Mouse (Mus musculus) stomach, postnatal 0 days (tissue): Measurements from ENCODE around the gene Grm7. TPM values are rescaled to one million over a fixed set of nuclear protein-coding genes. Genes with fewer than 3 reads are reported as not detected.

ENCODE experiments used
- ATAC-seq: fragments of 200-750 bp; cut with Nextera tagmentation; 2 replicates; pipeline ENCODE4 v1.8.0; 2017; ENCODE audit not compliant: low FRiP score, low TSS enrichment
- DNase-seq: peaks from one replicate; pipeline ENCODE4 v3.0.0-alpha.2; 2016; ENCODE audit warnings: low spot score
- H3K27ac ChIP-seq: fragments of 300-500 bp; sonication (generic); replicated peaks from 2 replicates; pipeline ENCODE4 v1.5.1; 2014; ENCODE audit warnings: mild to moderate bottlenecking, control low read depth
- H3K27me3 ChIP-seq: fragments of 300-500 bp; sonication (generic); 2 replicates; pipeline ENCODE4 v1.6.1; 2014; ENCODE audit warnings: low read length; ENCODE audit not compliant: control insufficient read depth, insufficient read depth
- H3K36me3 ChIP-seq: fragments of 300-500 bp; sonication (generic); 2 replicates; pipeline ENCODE4 v1.6.1; 2014; ENCODE audit warnings: low read length, mixed read lengths; ENCODE audit not compliant: control insufficient read depth, insufficient read depth
- H3K4me1 ChIP-seq: fragments of 300-500 bp; sonication (generic); replicated peaks from 2 replicates; pipeline ENCODE4 v1.6.1; 2014; ENCODE audit warnings: antibody characterized with exemption; ENCODE audit not compliant: control insufficient read depth, insufficient read depth
- H3K4me2 ChIP-seq: fragments of 300-500 bp; sonication (generic); replicated peaks from 2 replicates; pipeline ENCODE4 v1.6.1; 2014; ENCODE audit warnings: low read depth, mild to moderate bottlenecking, control low read depth, moderate library complexity
- H3K4me3 ChIP-seq: fragments of 300-500 bp; sonication (generic); 2 replicates; pipeline ENCODE4 v1.5.1; 2014; ENCODE audit warnings: low read depth, low read length, control low read depth
- H3K9ac ChIP-seq: fragments of 300-500 bp; sonication (generic); 2 replicates; pipeline ENCODE4 v1.6.1; 2014; ENCODE audit warnings: mild to moderate bottlenecking, low read length, control low read depth, mixed read lengths
- H3K9me3 ChIP-seq: fragments of 300-500 bp; sonication (generic); 2 replicates; pipeline ENCODE4 v1.6.1; 2016; ENCODE audit warnings: low read length; ENCODE audit not compliant: control insufficient read depth
- CTCF ChIP-seq: IDR thresholded peaks from 2 replicates; pipeline ENCODE4 v1.5.1; 2016; ENCODE audit warnings: antibody characterized with exemption, low read depth, mild to moderate bottlenecking, moderate library complexity
- EP300 ChIP-seq: optimal IDR thresholded peaks from 2 replicates; pipeline ENCODE3; 2016; ENCODE audit warnings: antibody characterized with exemption
- WGBS: fragments of 180-500 bp; shearing (Covaris S2); extraction: QIAGEN DNeasy Blood & Tissue Kit; methylation state at CpG from one replicate; pipeline ENCODE4 v1.1.7; 2014; 5-methylcytosine and 5-hydroxymethylcytosine counted together
- polyA plus RNA-seq: library from polyadenylated mRNA; unstranded; fragments of >200 nt; fragmentation: Nextera tagmentation; extraction: Ambion mirVana; gene quantifications from 2 replicates; pipeline ENCODE4 v1.2.1, GENCODE M21; 2015

Grm7 gene
- polyA plus RNA-seq, 1 experiment from 2014 or later = 0.57 TPM

GRCm38 (mm10) chr6:110668447-110668846 is 23.1 kb downstream of the Grm7 start:
- ATAC-seq = no peak
- H3K4me1 ChIP-seq = no peaks in the 10 kb centered on the region
- TF ChIP-seq EP300 (no peak), CTCF (no peak)
- no peak overlapping the region for H3K27ac ChIP-seq
- no peak for DNase-seq
- H3K9ac ChIP-seq = no peak overlapping the region
- 51% methylated on average over 5 of the region's 5 CpGs for WGBS
- no peaks in the 10 kb centered on the region for H3K27me3 ChIP-seq
- H3K36me3 ChIP-seq = no peaks in the 10 kb centered on the region
- no peaks in the 10 kb centered on the region for H3K9me3 ChIP-seq
- H3K4me2 ChIP-seq = no peak overlapping the region
- H3K4me3 ChIP-seq = no peak overlapping the region

DNA sequence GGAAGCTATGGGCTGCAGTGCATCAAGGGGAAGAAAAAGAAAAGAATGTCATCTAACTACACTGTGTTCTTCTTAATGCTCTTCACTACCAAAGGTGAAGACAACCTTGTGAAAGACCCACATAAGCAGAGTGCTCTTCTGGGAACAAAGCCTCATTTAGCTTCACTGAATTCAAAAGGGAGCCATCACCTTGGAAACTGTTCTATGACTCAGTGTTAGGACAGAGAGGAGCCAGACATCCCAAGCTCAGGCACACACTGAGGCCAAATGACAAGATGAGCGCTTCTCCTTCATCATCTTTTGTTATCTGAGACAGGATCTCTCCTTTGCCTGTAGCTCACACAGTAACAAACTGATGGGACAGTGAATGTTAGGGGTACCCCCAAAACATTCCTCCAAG is 45.6 kb downstream of the Grm7 start:
- H3K36me3 ChIP-seq = no peaks in the 10 kb centered on the region
- H3K27ac ChIP-seq = no peak overlapping the region
- 86% methylated on average over 1 of the region's 1 CpGs for WGBS
- TF ChIP-seq EP300 (no peak), CTCF (no peak)
- no peaks in the 10 kb centered on the region for H3K4me1 ChIP-seq
- no peak overlapping the region for H3K4me2 ChIP-seq
- H3K9me3 ChIP-seq = no peaks in the 10 kb centered on the region
- H3K27me3 ChIP-seq = no peaks in the 10 kb centered on the region
- no peak overlapping the region for H3K4me3 ChIP-seq
- no peak for ATAC-seq
- DNase-seq = no peak
- no peak overlapping the region for H3K9ac ChIP-seq

- 76% methylated on average over 5 of the region's 5 CpGs for WGBS
- TF ChIP-seq CTCF (no peak), EP300 (no peak)
- Histone ChIP-seq H3K9ac (no peak overlapping the region), H3K9me3 (no peaks in the 10 kb centered on the region), H3K36me3 (no peaks in the 10 kb centered on the region), H3K4me3 (no peak overlapping the region), H3K4me2 (no peak overlapping the region), H3K4me1 (no peaks in the 10 kb centered on the region), H3K27me3 (no peaks in the 10 kb centered on the region), H3K27ac (no peak overlapping the region)
- DNase-seq (no peak), ATAC-seq (no peak)
Observed at GRCm38 (mm10) chr6:110709763-110710162, 64.4 kb downstream of the Grm7 start.

GRCm38 (mm10) chr6:110714943-110715342 is 69.6 kb downstream of the Grm7 start:
- ATAC-seq (no peak), DNase-seq (no peak)
- TF ChIP-seq CTCF (no peak), EP300 (no peak)
- Histone ChIP-seq H3K27me3 (no peaks in the 10 kb centered on the region), H3K36me3 (no peaks in the 10 kb centered on the region), H3K4me3 (no peak overlapping the region), H3K9me3 (no peaks in the 10 kb centered on the region), H3K27ac (no peak overlapping the region), H3K4me2 (no peak overlapping the region), H3K9ac (no peak overlapping the region), H3K4me1 (no peaks in the 10 kb centered on the region)
- 87% methylated on average over 3 of the region's 3 CpGs for WGBS

GRCm38 (mm10) chr6:110723371-110723770 is 78.0 kb downstream of the Grm7 start:
- no peak for DNase-seq
- Histone ChIP-seq H3K27me3 (no peaks in the 10 kb centered on the region), H3K36me3 (no peaks in the 10 kb centered on the region), H3K9me3 (no peaks in the 10 kb centered on the region), H3K9ac (no peak overlapping the region), H3K4me3 (no peak overlapping the region), H3K4me2 (no peak overlapping the region), H3K4me1 (no peaks in the 10 kb centered on the region), H3K27ac (no peak overlapping the region)
- TF ChIP-seq EP300 = no peak
- TF ChIP-seq CTCF = no peak
- 78% methylated on average over 4 of the region's 4 CpGs for WGBS
- ATAC-seq = no peak

DNA sequence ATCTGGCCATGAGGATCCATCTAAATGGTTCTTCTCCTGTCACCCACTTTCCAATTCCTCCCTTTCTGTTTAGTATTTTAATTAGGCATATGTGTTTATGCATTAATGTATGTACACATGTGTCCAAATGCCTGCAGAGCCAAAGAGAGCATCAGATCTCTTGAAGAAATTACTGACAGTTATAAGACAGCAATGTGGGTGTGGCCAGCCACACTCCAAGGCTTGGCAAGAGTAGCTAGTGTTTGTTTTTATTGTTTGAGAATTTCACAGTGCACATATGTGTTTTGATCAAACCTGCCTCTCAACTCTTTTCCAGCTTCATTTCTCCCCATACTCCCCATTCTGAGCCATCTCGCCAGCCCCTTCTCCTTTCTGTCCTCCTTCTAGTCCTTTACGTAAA is 88.5 kb downstream of the Grm7 start:
- no peak overlapping the region for H3K4me3 ChIP-seq
- no peak overlapping the region for H3K4me2 ChIP-seq
- no peak overlapping the region for H3K9ac ChIP-seq
- no peaks in the 10 kb centered on the region for H3K4me1 ChIP-seq
- ATAC-seq = no peak
- 71% methylated on average over 2 of the region's 2 CpGs for WGBS
- H3K36me3 ChIP-seq = no peaks in the 10 kb centered on the region
- no peaks in the 10 kb centered on the region for H3K9me3 ChIP-seq
- TF ChIP-seq EP300 = no peak
- no peak for TF ChIP-seq CTCF
- no peak for DNase-seq
- no peak overlapping the region for H3K27ac ChIP-seq
- H3K27me3 ChIP-seq = no peaks in the 10 kb centered on the region
